Mouse (Mus musculus) liver, embryonic 18 days (tissue): Measurements from ENCODE around the gene Hhipl2. TPM values are rescaled to one million over a fixed set of nuclear protein-coding genes. Genes with fewer than 3 reads are reported as not detected.

Source experiments
- polyA plus RNA-seq: library from polyadenylated mRNA; depleted of rRNA; stranded (reverse); fragments of >200 nt; gene quantifications from 2 replicates; pipeline ENCODE4 v1.2.3, GENCODE M21; 2012; rRNA removed

Gene Hhipl2
- polyA plus RNA-seq: 0.02 TPM in 2 replicates

DNA sequence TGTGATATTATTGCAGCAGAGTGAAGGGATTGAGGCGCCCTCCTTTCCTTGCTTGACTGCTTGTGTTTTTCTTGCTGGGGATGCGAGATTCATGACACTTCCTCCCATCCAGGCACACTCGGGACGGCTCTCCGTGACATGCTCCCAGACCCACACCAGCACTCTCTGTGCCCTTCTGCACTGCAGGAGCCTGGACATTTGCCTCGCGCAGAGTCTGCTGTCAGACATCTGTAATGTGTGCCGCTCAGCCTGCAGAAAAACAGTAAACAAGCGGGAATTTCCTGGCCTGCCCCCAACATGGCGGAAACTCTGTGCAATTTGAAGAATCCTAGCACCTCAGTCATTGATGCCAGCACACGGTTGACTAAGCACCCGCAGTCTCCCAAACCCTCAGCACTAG lies at the start of gene Hhipl2:
Gene Hhipl2, plus strand, starts transcription at position 343 of the 400 bp plus-strand sequence.

DNA sequence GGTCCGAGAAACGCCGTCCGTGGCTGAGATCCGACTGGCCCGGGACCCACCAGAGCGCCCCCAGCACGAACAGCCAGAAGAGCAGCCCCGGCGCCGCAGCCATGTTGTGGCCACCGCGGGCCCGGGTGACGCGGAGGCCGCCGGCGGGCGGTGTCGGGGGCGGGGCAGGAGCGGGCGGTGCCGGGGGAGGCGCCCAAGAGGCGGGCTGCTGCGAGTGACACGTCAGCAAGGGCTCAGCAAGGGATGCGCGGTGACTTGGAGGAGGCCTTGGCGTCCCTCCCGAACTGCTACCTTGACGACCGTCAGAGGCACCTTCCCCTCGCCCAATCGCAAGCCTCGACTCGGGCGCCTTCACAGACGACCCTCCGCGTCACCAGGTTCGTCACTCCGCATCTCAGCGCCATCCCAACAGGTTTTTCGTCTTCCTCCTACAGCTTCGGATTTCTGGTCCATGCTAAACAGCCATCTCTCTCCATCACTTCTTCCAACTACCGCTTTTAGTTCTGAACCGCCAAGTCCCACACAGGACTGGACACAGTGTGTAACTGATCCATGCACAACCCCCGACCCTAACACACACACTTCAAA lies 48.5 kb upstream of the Hhipl2 start, which contains the start of gene Mia3:
Gene Mia3, minus strand, starts transcription at position 127 of the 588 bp plus-strand sequence.

DNA sequence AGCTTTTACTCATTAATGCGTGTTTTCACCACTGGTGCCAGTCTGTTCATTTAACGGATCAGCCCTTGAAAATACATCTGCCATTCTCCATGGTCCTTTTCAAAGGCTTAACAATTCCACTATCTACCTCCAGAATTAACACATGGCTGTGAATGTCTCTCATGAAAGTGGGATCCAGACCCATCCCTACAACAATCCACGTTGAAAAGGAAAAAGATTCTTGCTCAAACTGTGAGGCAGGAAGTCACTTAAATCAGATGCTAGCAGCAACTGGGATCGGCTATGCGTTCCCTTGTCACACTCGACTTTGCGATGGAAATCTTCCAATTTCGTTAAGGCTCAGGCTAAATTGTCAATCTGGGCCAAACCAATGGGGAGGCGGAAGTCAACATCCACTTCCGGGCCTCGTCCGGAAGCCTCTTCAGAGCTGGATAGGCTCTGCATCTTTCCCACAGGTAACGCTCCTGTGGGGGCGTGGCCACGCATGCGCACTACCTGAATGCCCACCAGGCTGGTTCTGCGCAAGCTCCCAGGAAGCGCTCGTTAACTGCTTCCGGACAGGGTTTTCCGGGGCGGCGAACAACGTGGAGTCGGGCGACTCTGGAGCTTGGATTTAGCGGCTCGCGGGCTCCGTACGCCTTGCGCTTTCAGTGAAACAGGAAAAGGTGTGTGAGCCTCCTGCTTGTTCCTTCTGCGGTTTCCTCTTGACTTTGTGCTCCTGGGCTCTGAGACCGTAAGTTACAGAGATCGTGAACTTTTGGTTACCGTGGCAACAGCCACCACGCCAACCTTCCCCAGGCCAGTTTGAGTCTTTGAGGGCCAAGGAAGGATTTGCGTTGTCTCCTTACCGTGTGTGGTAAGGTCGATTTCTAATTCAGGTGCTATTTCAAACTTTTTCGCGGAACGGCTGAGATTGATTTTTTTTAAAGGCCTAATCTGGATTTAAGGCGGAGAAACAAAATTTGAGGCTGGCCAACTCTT lies 29.3 kb upstream of the Hhipl2 start, which contains the start of gene Taf1a:
Gene Taf1a, plus strand, starts transcription at position 556 of the 981 bp plus-strand sequence.

Other genes starting within 250 kb of the Hhipl2 start
- gene Disp1, start 196.7 kb upstream of the Hhipl2 start, polyA plus RNA-seq: 2.1 TPM in 2 replicates
- gene Aida, start 121.6 kb upstream of the Hhipl2 start, polyA plus RNA-seq: 16.3 and 16.6 TPM in 2 replicates
- gene Brox, start 120.9 kb upstream of the Hhipl2 start, polyA plus RNA-seq: 12.1 and 12.6 TPM in 2 replicates
- 27.5 and 32.2 TPM in 2 replicates for gene Mia3, start 48.7 kb upstream of the Hhipl2 start, polyA plus RNA-seq
- gene Taf1a, start 29.2 kb upstream of the Hhipl2 start, polyA plus RNA-seq: 5.7 and 6.1 TPM in 2 replicates